Mouse (Mus musculus): Measurements from ENCODE around the gene Clec4g. TPM values are rescaled to one million over a fixed set of nuclear protein-coding genes. Genes with fewer than 3 reads are reported as not detected.

Gene Clec4g
- total and polyA plus RNA-seq, 3 experiments, result not detected

DNA sequence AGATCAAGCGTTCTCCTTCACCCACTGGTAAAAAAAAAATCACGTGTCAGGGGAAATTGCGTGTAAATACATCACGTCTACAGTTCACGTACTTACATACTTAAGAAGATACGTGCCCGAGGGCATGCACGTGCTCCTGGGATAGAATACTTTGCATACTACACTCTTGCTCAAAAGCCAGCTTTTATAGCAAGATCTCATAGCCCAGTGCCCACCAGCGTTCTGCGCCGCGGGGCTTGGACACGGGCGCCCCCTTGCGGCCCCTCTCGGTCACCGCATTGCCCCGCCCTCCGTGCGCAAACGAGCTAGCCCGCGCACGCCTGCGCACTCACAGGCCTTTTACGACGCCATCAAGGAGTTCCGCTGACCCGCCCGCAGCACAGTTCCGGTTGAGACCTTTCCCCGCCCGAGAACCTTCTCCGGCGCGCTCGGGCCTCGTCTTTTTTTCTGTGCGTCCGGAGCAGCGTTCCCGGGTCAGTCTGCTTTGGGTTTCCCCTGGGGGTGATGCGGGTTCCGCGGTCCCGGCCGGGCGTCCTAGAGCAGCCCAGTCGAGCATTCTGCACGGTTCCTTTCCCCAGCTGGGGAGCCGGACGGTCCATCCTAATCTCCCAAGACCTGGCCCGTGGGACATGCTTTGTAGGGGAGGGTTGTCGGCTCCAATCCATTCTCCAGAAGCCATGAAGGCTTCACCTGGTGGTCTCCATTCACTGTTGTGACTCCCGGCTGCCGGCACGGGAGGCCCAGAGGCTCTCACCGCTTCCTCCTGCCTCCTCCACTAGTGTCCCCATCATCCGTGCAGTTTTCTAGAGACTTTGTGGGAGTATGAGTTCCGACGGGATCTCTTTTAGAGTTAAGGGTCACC, 44.1 kb downstream of the Clec4g start, which contains the start of gene Trappc5:
Gene Trappc5 (plus strand): TSS at position 169 of the 862 bp plus-strand sequence.
- Histone ChIP-seq H3K4me2 (ENCODE audit: insufficient read depth, low read depth, poor library complexity, severe bottlenecking) (peak within 1 kb of the TSS; percentile 85), H3K4me1 (ENCODE audit: control insufficient read depth in 1 of 2, insufficient read depth in 2 of 2) (peaks cover 0 to 42% of the 10 kb centered on the region in 2 experiments; a peak in 2 of 4 replicates), H3K27ac (ENCODE audit: insufficient read depth, low read depth) (peak within 1 kb of the TSS; percentile 52; the same call in 1 of the 2 replicates), H3K9me3 (replicated peaks; ENCODE audit: low read length) (no peaks in the 10 kb centered on the region), H3K36me3 (replicated peaks in 1 of 2; ENCODE audit: control insufficient read depth in 1 of 2, insufficient read depth in 1 of 2, low read length in 1 of 2) (peaks cover 19 to 31% of the 10 kb centered on the region in 2 experiments), H3K4me3 (replicated peaks in 1 of 3; ENCODE audit: low read depth in 2 of 3, low read length in 2 of 3, poor library complexity in 1 of 3) (peak within 1 kb of the TSS; percentile 70 to 97 (median 95)), H3K9ac (ENCODE audit: insufficient read depth, low read depth) (peak within 1 kb of the TSS; percentile 99), H3K27me3 (replicated peaks) (peaks cover 25% of the 10 kb centered on the region), H3K79me2 (replicated peaks; ENCODE audit: control insufficient read depth, extremely low read depth, insufficient read depth, poor library complexity, severe bottlenecking) (peaks cover 21% of the 10 kb centered on the region; the same call in 1 of the 2 replicates)
- in situ Hi-C loops (cut with MboI; ENCODE audit: low pct_ligation_motif_present, low pct_unique_long_range_greater_than_20kb, low sequenced_read_pairs), result loop anchor here (10.0 kb wide), 2 partner anchors 212 to 322 kb away; partner anchors contain the start of genes A430078G23Rik and Pex11g
- TF ChIP-seq MAX (IDR thresholded peaks at IDR 0.05; ENCODE audit: low read length) (peak; percentile 88), BHLHE40 (IDR thresholded peaks at IDR 0.05; ENCODE audit: low read depth, low read length) (peak; percentile 94), SIN3A (IDR thresholded peaks at IDR 0.05; ENCODE audit: low read length) (no peak), NRF1 (IDR thresholded peaks at IDR 0.05; ENCODE audit: low read depth, low read length) (peak; percentile 96), USF1 (IDR thresholded peaks at IDR 0.05; ENCODE audit: low read depth, low read length) (peak; percentile 23; the same call in 1 of the 2 replicates), ZNF384 (IDR thresholded peaks at IDR 0.05; ENCODE audit: low read depth, low read length) (peak; percentile 51; the same call in 1 of the 2 replicates), NELFE (IDR thresholded peaks at IDR 0.05; ENCODE audit: low read depth, low read length) (peak; percentile 76), RCOR1 (conservative IDR thresholded peaks at IDR 0.05; ENCODE audit: low read depth, low read length) (no peak; the same call in 1 of the 2 replicates), SMC3 (IDR thresholded peaks at IDR 0.05; ENCODE audit: low read depth, low read length) (peak; percentile 64), MAZ (IDR thresholded peaks at IDR 0.05; ENCODE audit: low read depth, low read length) (peak; percentile 93), ELF1 (IDR thresholded peaks at IDR 0.05; ENCODE audit: low read depth, low read length) (peak; percentile 90), RAD21 (IDR thresholded peaks at IDR 0.05; ENCODE audit: low read depth, low read length) (peak; percentile 79), CHD2 (IDR thresholded peaks at IDR 0.05; ENCODE audit: low read length) (no peak), MYC (IDR thresholded peaks at IDR 0.05; ENCODE audit: low read depth, low read length) (peak; percentile 79), CTCF (conservative IDR thresholded peaks at IDR 0.05 in 1 of 2, IDR thresholded peaks at IDR 0.05 in 1 of 2; ENCODE audit: low read depth in 2 of 2, low read length in 2 of 2) (peak; percentile 37 to 92), CHD1 (IDR thresholded peaks at IDR 0.05; ENCODE audit: low read depth, low read length) (no peak), UBTF (IDR thresholded peaks at IDR 0.05; ENCODE audit: low read depth, low read length) (no peak), ETS1 (conservative IDR thresholded peaks at IDR 0.05; ENCODE audit: low read depth, low read length) (no peak), KAT2A (IDR thresholded peaks at IDR 0.05; ENCODE audit: insufficient replicate concordance, low read length) (peak; percentile 77; the same call in 1 of the 2 replicates), HCFC1 (IDR thresholded peaks at IDR 0.05; ENCODE audit: low read depth, low read length) (peak; percentile 84), MXI1 (IDR thresholded peaks at IDR 0.05; ENCODE audit: low read depth, low read length) (0 out of 2 replicates have a peak, but pooled peaks have one; percentile 11), IRF4 (IDR thresholded peaks at IDR 0.05; ENCODE audit: low read depth, low read length) (peak; percentile 27; the same call in 1 of the 2 replicates), POLR2AphosphoS2 (IDR thresholded peaks at IDR 0.05; ENCODE audit: low read depth, low read length) (0 out of 2 replicates have a peak, but pooled peaks have one; percentile 47), MAFK (IDR thresholded peaks at IDR 0.05; ENCODE audit: insufficient replicate concordance, low read length) (no peak), MEF2A (IDR thresholded peaks at IDR 0.05; ENCODE audit: borderline replicate concordance, low read depth, low read length) (peak; percentile 37; the same call in 1 of the 2 replicates), POLR2A (IDR thresholded peaks at IDR 0.05; ENCODE audit: low read depth, low read length) (peak; percentile 86), TBP (conservative IDR thresholded peaks at IDR 0.05; ENCODE audit: low read depth, low read length) (0 out of 2 replicates have a peak, but pooled peaks have one; percentile 34), TCF12 (IDR thresholded peaks at IDR 0.05; ENCODE audit: low read depth, low read length) (peak; percentile 84), E2F4 (IDR thresholded peaks at IDR 0.05; ENCODE audit: insufficient replicate concordance, low read depth, low read length) (no peak)
- dilution Hi-C loops (cut with MboI; ENCODE audit: extremely low pct_ligation_motif_present, extremely low pct_unique_long_range_greater_than_20kb, low sequenced_read_pairs), result no loop called here
- DNase-seq (ENCODE audit: extremely low read depth), result peak; percentile 91

Measured in CH12.LX (cell line).